Comparison of ENCODE assay signal across 19 mouse cellular contexts in the genomic region with DNA sequence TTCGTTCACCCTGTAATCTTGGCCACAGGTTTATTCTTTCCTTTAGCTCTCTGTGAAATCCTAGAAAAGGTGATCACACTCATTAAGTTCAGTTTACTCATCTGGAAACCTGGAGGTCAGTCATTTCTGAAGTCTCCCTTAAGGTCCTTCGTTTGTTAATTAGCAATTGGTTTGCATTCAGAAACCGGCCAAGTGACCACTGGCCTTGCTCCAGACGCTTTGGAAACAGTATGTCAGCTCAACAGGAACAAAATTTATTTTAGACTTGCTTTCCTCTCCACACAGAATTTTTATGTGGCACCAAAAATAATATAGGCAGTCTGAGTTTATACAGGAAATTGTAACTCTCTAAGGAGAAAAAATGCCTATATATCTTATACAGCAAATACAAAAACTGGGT.
A peak's percentile ranks its signal among the peaks of the same experiment; 100 is the strongest.
DNase-seq lines count a peak whose midpoint lies in the region; ATAC-seq and TF ChIP-seq lines count a peak whose summit lies in the region.
"Had no signal": no experiment of that assay in that cellular context is flagged by ENCODE, and none has a peak within 500 bp of the region (broad histone marks: within the 10 kb centered on the region; RNA-seq: fewer than 3 reads in every experiment).

No protein-coding gene starts in this region.

- TF ChIP-seq CTCF in kidney, postnatal 0 days (IDR thresholded peaks at IDR 0.05; ENCODE audit: low read depth), result no peak

- no peak overlapping the region for H3K4me2 ChIP-seq in kidney, postnatal 0 days (ENCODE audit: low read length)
- no peak overlapping the region for H3K4me2 ChIP-seq in kidney, embryonic 16.5 days (replicated peaks; ENCODE audit: low read depth, low read length)
- H3K4me2 ChIP-seq: embryonic facial prominence, embryonic 13.5 days; forebrain, embryonic 12.5 days; heart, embryonic 12.5 days; hindbrain, embryonic 14.5 days; intestine, embryonic 15.5 days had no signal

- 30% methylated on average over 4 of the region's 4 CpGs for WGBS in kidney, postnatal 0 days
- 50% methylated on average over 4 of the region's 4 CpGs for WGBS in kidney, embryonic 16.5 days

- H3K4me1 ChIP-seq in kidney, postnatal 0 days (replicated peaks; ENCODE audit: insufficient read depth, low read length), result no peaks in the 10 kb centered on the region
- no peaks in the 10 kb centered on the region for H3K4me1 ChIP-seq in kidney, embryonic 16.5 days (ENCODE audit: insufficient read depth, low read length)
- H3K4me1 ChIP-seq: embryonic facial prominence, embryonic 13.5 days; forebrain, embryonic 12.5 days; heart, embryonic 12.5 days; hindbrain, embryonic 10.5 days; intestine, embryonic 15.5 days had no signal

- H3K4me3 ChIP-seq in kidney, postnatal 0 days (replicated peaks; ENCODE audit: low read depth, low read length), result no peak overlapping the region
- H3K4me3 ChIP-seq in kidney, embryonic 16.5 days (ENCODE audit: low read length), result no peak overlapping the region
- H3K4me3 ChIP-seq: embryonic facial prominence, embryonic 13.5 days; forebrain, embryonic 12.5 days; gastrocnemius, adult 2 months; heart, embryonic 12.5 days; hindbrain, embryonic 10.5 days; intestine, embryonic 15.5 days had no signal

- H3K27ac ChIP-seq in kidney, postnatal 0 days, result no peak overlapping the region
- H3K27ac ChIP-seq in kidney, embryonic 16.5 days (ENCODE audit: low read length), result no peak overlapping the region
- H3K27ac ChIP-seq: embryonic facial prominence, embryonic 13.5 days; forebrain, embryonic 12.5 days; gastrocnemius, adult 2 months; hindbrain, embryonic 10.5 days; hindbrain, embryonic 14.5 days; intestine, embryonic 15.5 days had no signal

- H3K36me3 ChIP-seq in kidney, postnatal 0 days (ENCODE audit: insufficient read depth, low read length), result no peaks in the 10 kb centered on the region
- no peaks in the 10 kb centered on the region for H3K36me3 ChIP-seq in kidney, embryonic 16.5 days (ENCODE audit: insufficient read depth, low read length)
- H3K36me3 ChIP-seq: embryonic facial prominence, embryonic 13.5 days; forebrain, embryonic 12.5 days; G1E; heart, embryonic 12.5 days; hindbrain, embryonic 10.5 days; intestine, embryonic 15.5 days had no signal

- H3K9me3 ChIP-seq in kidney, postnatal 0 days (replicated peaks; ENCODE audit: low read length), result no peaks in the 10 kb centered on the region
- no peaks in the 10 kb centered on the region for H3K9me3 ChIP-seq in kidney, embryonic 16.5 days (ENCODE audit: low read length)
- H3K9me3 ChIP-seq: embryonic facial prominence, embryonic 13.5 days; forebrain, embryonic 12.5 days; heart, embryonic 12.5 days; hindbrain, embryonic 10.5 days; intestine, embryonic 15.5 days had no signal

- no peak overlapping the region for H3K9ac ChIP-seq in kidney, postnatal 0 days (ENCODE audit: low read depth, low read length)
- H3K9ac ChIP-seq in kidney, embryonic 16.5 days (replicated peaks; ENCODE audit: low read length), result no peak overlapping the region
- H3K9ac ChIP-seq: embryonic facial prominence, embryonic 13.5 days; forebrain, embryonic 12.5 days; heart, embryonic 12.5 days; hindbrain, embryonic 14.5 days; intestine, embryonic 15.5 days had no signal

- no peaks in the 10 kb centered on the region for H3K27me3 ChIP-seq in kidney, postnatal 0 days (ENCODE audit: insufficient read depth, low read length)
- no peaks in the 10 kb centered on the region for H3K27me3 ChIP-seq in kidney, embryonic 16.5 days (ENCODE audit: insufficient read depth, low read length)
- H3K27me3 ChIP-seq: embryonic facial prominence, embryonic 13.5 days; forebrain, embryonic 12.5 days; heart, embryonic 12.5 days; intestine, embryonic 15.5 days had no signal

- no peak for ATAC-seq in kidney, postnatal 0 days (replicated peaks; ENCODE audit: low FRiP score, low read depth)
- ATAC-seq in kidney, embryonic 16.5 days (ENCODE audit: low FRiP score, low TSS enrichment), result no peak
- ATAC-seq: forebrain, embryonic 16.5 days; intestine, embryonic 15.5 days had no signal

- peak; percentile 30 to 54 for DNase-seq in cerebellum, postnatal 14 days
- no peak for DNase-seq in cerebellum, postnatal 4 days (ENCODE audit: low spot score in 2 of 2)
- peak; percentile 24 for DNase-seq in kidney, postnatal 0 days (ENCODE audit: low spot score)
- peak; percentile 5 for DNase-seq in right cerebral cortex, postnatal 14 days
- DNase-seq in right cerebral cortex, postnatal 36 days (ENCODE audit: low spot score in 2 of 2), result no peak
- no peak for DNase-seq in testis, postnatal 10 days (ENCODE audit: low spot score)
- DNase-seq: adrenal gland, postnatal 10 days; cerebellum, adult 11-12 months; gastrocnemius, adult 2 months; gastrocnemius, postnatal 25 days had no signal

Comparison
In these comparisons a context has a peak if more than half of its experiments do, and no peak if none do; other contexts are left out.
1. DNase-seq: peak in cerebellum, postnatal 14 days (2 of 2), kidney, postnatal 0 days (single experiment) and right cerebral cortex, postnatal 14 days (single experiment); none in cerebellum, postnatal 4 days (0 of 2), right cerebral cortex, postnatal 36 days (0 of 2) and testis, postnatal 10 days (single experiment).